Mouse (Mus musculus): ENCODE data around the gene Frat1. TPM values are rescaled to one million over a fixed set of nuclear protein-coding genes. Genes with fewer than 3 reads are reported as not detected.

Frat1 gene
- 18.1 and 20.5 TPM in 2 replicates for polyA plus RNA-seq (2016; fragmentation: Nextera tagmentation; extraction: Ambion mirVana)

DNA sequence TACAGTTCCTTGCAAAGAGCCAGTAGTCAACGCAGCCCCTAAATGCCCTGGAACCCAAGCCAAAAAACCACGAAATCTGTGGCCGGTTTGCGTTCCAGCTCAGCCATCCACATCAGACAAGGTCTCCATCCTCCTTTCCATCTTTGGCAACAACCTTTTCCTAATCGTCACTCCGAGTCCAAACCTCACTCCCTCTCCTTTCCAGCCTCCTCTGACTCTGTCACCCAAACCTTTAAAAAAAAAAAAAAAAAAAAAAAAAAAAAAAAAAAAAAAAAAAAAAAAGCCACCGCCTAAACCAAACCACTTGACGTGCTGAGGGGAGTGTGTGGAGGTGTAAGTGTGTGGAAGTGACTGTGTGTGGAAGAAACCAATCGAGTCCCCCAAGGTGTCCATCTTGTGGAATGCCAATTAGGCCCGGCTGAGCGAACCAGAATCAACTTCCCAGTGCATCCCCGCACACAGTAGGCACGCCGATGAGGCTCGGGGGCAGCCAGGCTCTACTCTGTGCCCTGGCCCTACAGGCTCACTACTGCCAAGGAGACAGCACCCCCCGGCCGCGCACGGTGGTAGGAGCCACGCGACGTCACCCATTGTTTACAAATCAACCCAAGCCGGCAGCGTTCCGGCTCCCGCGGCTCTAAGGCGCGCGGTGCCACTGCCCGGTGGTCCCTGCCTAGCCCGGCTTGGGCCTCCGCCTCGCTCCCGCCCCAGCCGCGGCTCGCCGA is at the start of gene Frat1:
Gene Frat1, plus strand, starts transcription at position 590 of the 725 bp plus-strand sequence.
- Histone ChIP-seq H3K4me3 (replicated peaks) (peak within 1 kb of the TSS; percentile 86), H3K27me3 (peaks cover 18% of the 10 kb centered on the region; the same call in 1 of the 2 replicates), H3K4me1 (peaks cover 36% of the 10 kb centered on the region), H3K27ac (peak within 1 kb of the TSS; percentile 92), H3K4me2 (peak within 1 kb of the TSS; percentile 99), H3K36me3 (replicated peaks) (no peaks in the 10 kb centered on the region), H3K9ac (peak within 1 kb of the TSS; percentile 80), H3K9me3 (no peaks in the 10 kb centered on the region)
- peak; percentile 94 for ATAC-seq (ENCODE audit: low FRiP score)
- under 1% methylated on average over 37 of the region's 39 CpGs for WGBS

DNA sequence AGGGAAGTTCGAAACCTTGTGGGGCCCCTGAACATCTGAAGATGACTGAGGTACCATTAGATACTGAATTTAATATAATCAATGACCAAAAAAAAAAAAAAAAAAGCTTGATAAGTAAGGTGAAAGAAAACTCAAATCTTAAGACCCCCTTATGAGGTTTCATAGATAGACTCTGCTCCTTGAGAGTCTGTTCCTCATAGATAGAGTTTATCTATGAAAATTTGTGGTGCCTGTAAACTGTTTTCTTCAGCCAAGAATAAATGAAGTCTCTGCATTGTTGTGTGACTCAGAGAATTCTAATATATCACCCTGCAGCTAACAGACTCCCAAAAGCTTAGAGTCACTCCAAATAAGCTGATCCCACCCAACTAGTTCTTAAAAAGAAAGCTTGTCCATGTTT is 42.9 kb upstream of the Frat1 start:
- H3K27me3 ChIP-seq, result no peaks in the 10 kb centered on the region
- no peak overlapping the region for H3K27ac ChIP-seq
- WGBS, result 100% methylated on average over 1 of the region's 1 CpGs
- H3K4me3 ChIP-seq (replicated peaks), result no peak overlapping the region
- no peaks in the 10 kb centered on the region for H3K9me3 ChIP-seq
- ATAC-seq (ENCODE audit: low FRiP score), result no peak
- H3K9ac ChIP-seq, result no peak overlapping the region
- H3K36me3 ChIP-seq (replicated peaks), result peaks cover 55% of the 10 kb centered on the region
- H3K4me1 ChIP-seq, result no peaks in the 10 kb centered on the region
- H3K4me2 ChIP-seq, result no peak overlapping the region

- ATAC-seq (ENCODE audit: low FRiP score), result no peak
- Histone ChIP-seq H3K27me3 (no peaks in the 10 kb centered on the region), H3K4me1 (no peaks in the 10 kb centered on the region), H3K36me3 (replicated peaks) (peaks cover 39% of the 10 kb centered on the region), H3K4me2 (no peak overlapping the region), H3K27ac (no peak overlapping the region), H3K9ac (no peak overlapping the region), H3K9me3 (no peaks in the 10 kb centered on the region), H3K4me3 (replicated peaks) (no peak overlapping the region)
- WGBS, result 68% methylated on average over 10 of the region's 10 CpGs
These were observed 40.4 kb upstream of the Frat1 start for GRCm38 (mm10) chr19:41789110-41789961.

DNA sequence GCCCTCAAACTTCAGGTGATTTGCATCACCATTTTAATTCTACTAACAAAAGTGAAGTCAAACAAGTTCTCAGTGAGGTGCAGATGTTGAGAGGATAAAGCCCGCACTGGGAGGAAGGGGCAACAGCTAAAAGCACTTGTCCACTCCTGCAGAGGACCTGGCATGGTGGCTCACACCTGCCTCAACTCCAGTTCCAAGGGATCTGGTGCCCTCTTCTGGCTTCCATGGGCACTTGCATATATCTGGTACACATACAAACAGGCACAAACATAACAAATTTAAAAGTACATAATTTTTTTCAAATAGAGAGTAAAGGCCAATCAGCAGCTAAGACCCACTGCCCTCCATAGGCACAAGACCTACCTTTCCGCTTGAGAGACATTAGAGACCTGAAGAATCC is 38.4 kb upstream of the Frat1 start:
- 88% methylated on average over 2 of the region's 2 CpGs for WGBS
- ATAC-seq (ENCODE audit: low FRiP score), result no peak
- no peak overlapping the region for H3K4me3 ChIP-seq (replicated peaks)
- no peak overlapping the region for H3K9ac ChIP-seq
- H3K4me1 ChIP-seq, result peaks cover 9% of the 10 kb centered on the region
- H3K36me3 ChIP-seq (replicated peaks), result peaks cover 26% of the 10 kb centered on the region
- no peak overlapping the region for H3K27ac ChIP-seq
- H3K9me3 ChIP-seq, result no peaks in the 10 kb centered on the region
- no peaks in the 10 kb centered on the region for H3K27me3 ChIP-seq
- no peak overlapping the region for H3K4me2 ChIP-seq

GRCm38 (mm10) chr19:41792934-41793486 is 36.8 kb upstream of the Frat1 start:
- 91% methylated on average over 1 of the region's 1 CpGs for WGBS
- H3K4me3 ChIP-seq (replicated peaks), result no peak overlapping the region
- no peak for ATAC-seq (ENCODE audit: low FRiP score)

GRCm38 (mm10) chr19:41794017-41794416 is 35.8 kb upstream of the Frat1 start:
- Histone ChIP-seq H3K4me1 (peaks cover 9% of the 10 kb centered on the region), H3K27ac (no peak overlapping the region), H3K4me2 (no peak overlapping the region), H3K9me3 (no peaks in the 10 kb centered on the region), H3K36me3 (replicated peaks) (peaks cover 17% of the 10 kb centered on the region; the same call in 1 of the 2 replicates), H3K27me3 (no peaks in the 10 kb centered on the region), H3K9ac (no peak overlapping the region), H3K4me3 (replicated peaks) (no peak overlapping the region)
- no peak for ATAC-seq (ENCODE audit: low FRiP score)

More at GRCm38 (mm10) chr19:41792934-41793486, 36.8 kb upstream of the Frat1 start:
- Histone ChIP-seq H3K27me3 (no peaks in the 10 kb centered on the region), H3K9ac (no peak overlapping the region), H3K4me1 (peaks cover 9% of the 10 kb centered on the region), H3K9me3 (no peaks in the 10 kb centered on the region), H3K36me3 (replicated peaks) (peaks cover 17% of the 10 kb centered on the region; the same call in 1 of the 2 replicates), H3K27ac (no peak overlapping the region), H3K4me2 (no peak overlapping the region)

DNA sequence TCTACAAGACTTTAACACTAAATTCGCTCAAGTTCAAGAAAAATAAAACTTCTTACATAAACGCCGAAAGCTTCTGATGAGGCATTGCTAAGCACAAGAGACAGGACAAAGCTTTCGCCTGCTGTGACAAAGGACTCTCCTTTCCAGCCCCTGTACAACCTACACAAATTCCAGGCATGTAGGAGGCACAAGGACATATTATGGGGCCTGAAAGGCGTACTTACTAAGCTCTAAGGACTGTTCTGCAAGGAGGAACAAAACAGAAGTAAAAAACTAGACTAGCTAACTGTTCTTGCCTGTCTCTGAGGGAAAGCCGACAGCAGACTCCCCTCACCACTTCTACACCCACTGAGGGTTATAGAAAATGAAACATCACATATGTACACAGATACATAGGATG is 34.9 kb upstream of the Frat1 start:
- H3K9ac ChIP-seq, result no peak overlapping the region
- 38% methylated on average over 6 of the region's 6 CpGs for WGBS

GRCm38 (mm10) chr19:41796148-41796760 is 33.5 kb upstream of the Frat1 start:
- Histone ChIP-seq H3K27me3 (no peaks in the 10 kb centered on the region), H3K9me3 (no peaks in the 10 kb centered on the region), H3K9ac (no peak overlapping the region), H3K4me3 (replicated peaks) (no peak overlapping the region), H3K27ac (0 out of 2 replicates have a peak overlapping the region, but pooled peaks have one; percentile 13), H3K4me1 (peaks cover 25% of the 10 kb centered on the region), H3K4me2 (no peak overlapping the region), H3K36me3 (replicated peaks) (peaks cover 7% of the 10 kb centered on the region; the same call in 1 of the 2 replicates)
- ATAC-seq (ENCODE audit: low FRiP score), result no peak
- 88% methylated on average over 3 of the region's 3 CpGs for WGBS

More for the DNA sequence above, 34.9 kb upstream of the Frat1 start:
- Histone ChIP-seq H3K27ac (no peak overlapping the region), H3K4me3 (replicated peaks) (no peak overlapping the region), H3K27me3 (no peaks in the 10 kb centered on the region), H3K9me3 (no peaks in the 10 kb centered on the region), H3K4me2 (peak overlapping the region; percentile 31), H3K36me3 (replicated peaks) (peaks cover 15% of the 10 kb centered on the region; the same call in 1 of the 2 replicates), H3K4me1 (peaks cover 11% of the 10 kb centered on the region)
- no peak for ATAC-seq (ENCODE audit: low FRiP score)

GRCm38 (mm10) chr19:41796789-41797327 is 32.9 kb upstream of the Frat1 start:
- WGBS, result 82% methylated on average over 12 of the region's 12 CpGs
- peaks cover 25% of the 10 kb centered on the region for H3K4me1 ChIP-seq

GRCm38 (mm10) chr19:41797536-41797935 is 32.2 kb upstream of the Frat1 start:
- H3K9ac ChIP-seq, result no peak overlapping the region
- 74% methylated on average over 6 of the region's 6 CpGs for WGBS
- H3K36me3 ChIP-seq (replicated peaks), result 0 out of 2 replicates have a peak, but pooled peaks cover 2% of the 10 kb centered on the region
- no peak overlapping the region for H3K4me2 ChIP-seq
- no peaks in the 10 kb centered on the region for H3K27me3 ChIP-seq
- ATAC-seq (ENCODE audit: low FRiP score), result no peak
- H3K4me3 ChIP-seq (replicated peaks), result no peak overlapping the region
- no peaks in the 10 kb centered on the region for H3K9me3 ChIP-seq
- peaks cover 28% of the 10 kb centered on the region for H3K4me1 ChIP-seq
- H3K27ac ChIP-seq, result no peak overlapping the region

More at GRCm38 (mm10) chr19:41796789-41797327, 32.9 kb upstream of the Frat1 start:
- Histone ChIP-seq H3K9ac (no peak overlapping the region), H3K27ac (0 out of 2 replicates have a peak overlapping the region, but pooled peaks have one; percentile 13), H3K4me2 (no peak overlapping the region), H3K4me3 (replicated peaks) (no peak overlapping the region), H3K27me3 (no peaks in the 10 kb centered on the region), H3K9me3 (no peaks in the 10 kb centered on the region), H3K36me3 (replicated peaks) (0 out of 2 replicates have a peak, but pooled peaks cover 2% of the 10 kb centered on the region)
- no peak for ATAC-seq (ENCODE audit: low FRiP score)

- Histone ChIP-seq H3K27ac (no peak overlapping the region), H3K4me1 (peaks cover 23% of the 10 kb centered on the region), H3K36me3 (replicated peaks) (0 out of 2 replicates have a peak, but pooled peaks cover 2% of the 10 kb centered on the region), H3K27me3 (no peaks in the 10 kb centered on the region), H3K9ac (peak overlapping the region; percentile 82), H3K4me3 (replicated peaks) (peak overlapping the region; percentile 92), H3K4me2 (peak overlapping the region; percentile 77), H3K9me3 (no peaks in the 10 kb centered on the region)
- 37% methylated on average over 6 of the region's 6 CpGs for WGBS
- ATAC-seq (ENCODE audit: low FRiP score), result no peak
These were observed 29.3 kb upstream of the Frat1 start for GRCm38 (mm10) chr19:41800451-41800850.

Measured in forebrain, embryonic 12.5 days (tissue).